Mouse (Mus musculus) myocyte (in vitro differentiated cells): ENCODE results near the gene Auts2.

Source experiments
- CEBPB ChIP-seq: IDR thresholded peaks from 2 replicates; pipeline ENCODE4 v1.6.1; 2011; ENCODE audit warnings: mild to moderate bottlenecking, moderate library complexity; ENCODE audit not compliant: poor library complexity, insufficient read depth, severe bottlenecking
- MYOD1 ChIP-seq, 3 experiments: IDR thresholded peaks; one replicate each; pipeline ENCODE4 v1.6.1; 2011; ENCODE audit warnings: control low read depth in 2 of 3, low read depth in 2 of 3, mild to moderate bottlenecking in 2 of 3, moderate library complexity in 1 of 3; ENCODE audit not compliant: insufficient read length in 2 of 3, control insufficient read depth in 1 of 3
- POLR2A ChIP-seq: IDR thresholded peaks from one replicate; pipeline ENCODE4 v1.6.1; 2011; ENCODE audit warnings: low read depth, mild to moderate bottlenecking, control low read depth, moderate library complexity; ENCODE audit not compliant: insufficient read length
- SRF ChIP-seq: IDR thresholded peaks from one replicate; pipeline ENCODE4 v1.6.1; 2011; ENCODE audit warnings: low read depth; ENCODE audit not compliant: control insufficient read depth, insufficient read length
- TCF12 ChIP-seq: IDR thresholded peaks from one replicate; pipeline ENCODE4 v1.6.1; 2011; ENCODE audit warnings: mild to moderate bottlenecking, control low read depth; ENCODE audit not compliant: poor library complexity, insufficient read depth, severe bottlenecking
- USF1 ChIP-seq: IDR thresholded peaks from one replicate; pipeline ENCODE4 v1.6.1; 2011; ENCODE audit warnings: low read depth, mild to moderate bottlenecking, control low read depth, moderate library complexity

GRCm38 (mm10) chr5:132498896-132499295 is 44.2 kb downstream of the Auts2 start:
- TF ChIP-seq POLR2A (no peak), CEBPB (no peak), SRF (no peak), TCF12 (no peak), MYOD1 (IDR thresholded peaks at IDR 0.05; ENCODE audit: control insufficient read depth in 1 of 3, insufficient read length in 2 of 3, low read depth in 2 of 3) (no peak), USF1 (no peak)
